Mouse (Mus musculus): ENCODE results near the gene Arpc1b. TPM values are rescaled to one million over a fixed set of nuclear protein-coding genes. Genes with fewer than 3 reads are reported as not detected.
"Not testable (repeated sequence)": the region's sequence is repeated elsewhere in the genome, so short reads cannot be mapped to it uniquely, and the experiment has no call there.

Arpc1b gene
- polyA plus RNA-seq, 2 experiments = 74.7 to 80.1 TPM

GRCm38 (mm10) chr5:145126580-145126979 is 12.6 kb downstream of the Arpc1b start:
- Histone ChIP-seq H3K36me3 (replicated peaks; ENCODE audit: control insufficient read depth, insufficient read depth, low read depth) (peaks cover 27% of the 10 kb centered on the region), H3K9ac (replicated peaks) (no peak overlapping the region), H3K4me1 (replicated peaks; ENCODE audit: control insufficient read depth in 2 of 2, insufficient read depth in 2 of 2, low read length in 1 of 2) (no peaks in the 10 kb centered on the region), H3K4me2 (ENCODE audit: low read depth) (no peak overlapping the region), H3K9me3 (ENCODE audit: control insufficient read depth, low read length) (no peaks in the 10 kb centered on the region), H3K27ac (no peak overlapping the region), H3K4me3 (ENCODE audit: insufficient read depth in 1 of 2, low read depth in 2 of 2, low read length in 2 of 2) (no peak overlapping the region), H3K27me3 (ENCODE audit: control insufficient read depth, insufficient read depth, low read length) (no peaks in the 10 kb centered on the region)
- ATAC-seq (ENCODE audit: insufficient read depth) (no peak), DNase-seq (ENCODE audit: low read depth in 3 of 3, low spot score in 3 of 3) (no peak)
- 87% methylated on average over 9 of the region's 9 CpGs for WGBS (ENCODE audit: insufficient replicate concordance)
- no peak for TF ChIP-seq CTCF (IDR thresholded peaks at IDR 0.05; ENCODE audit: low read depth)
- no peak for TF ChIP-seq EP300 (IDR thresholded peaks at IDR 0.05; ENCODE audit: low read depth)

- Histone ChIP-seq H3K4me2 (ENCODE audit: low read depth) (no peak overlapping the region), H3K9ac (replicated peaks) (no peak overlapping the region), H3K4me3 (ENCODE audit: insufficient read depth in 1 of 2, low read depth in 2 of 2, low read length in 2 of 2) (no peak overlapping the region), H3K36me3 (replicated peaks; ENCODE audit: control insufficient read depth, insufficient read depth, low read depth) (peaks cover 51% of the 10 kb centered on the region), H3K27ac (no peak overlapping the region), H3K9me3 (ENCODE audit: control insufficient read depth, low read length) (no peaks in the 10 kb centered on the region), H3K27me3 (ENCODE audit: control insufficient read depth, insufficient read depth, low read length) (no peaks in the 10 kb centered on the region), H3K4me1 (replicated peaks; ENCODE audit: control insufficient read depth in 2 of 2, insufficient read depth in 2 of 2, low read length in 1 of 2) (no peaks in the 10 kb centered on the region)
- 87% methylated on average over 4 of the region's 4 CpGs for WGBS (ENCODE audit: insufficient replicate concordance)
- no peak for ATAC-seq (ENCODE audit: insufficient read depth)
- DNase-seq (ENCODE audit: low read depth in 3 of 3, low spot score in 3 of 3) = no peak
- TF ChIP-seq EP300 (IDR thresholded peaks at IDR 0.05; ENCODE audit: low read depth) (no peak), CTCF (IDR thresholded peaks at IDR 0.05; ENCODE audit: low read depth) (no peak)
These were observed 15.1 kb downstream of the Arpc1b start for GRCm38 (mm10) chr5:145129124-145129523.

- H3K36me3 ChIP-seq (replicated peaks; ENCODE audit: control insufficient read depth, insufficient read depth, low read depth) = peaks cover 55% of the 10 kb centered on the region
- not testable (repeated sequence) for ATAC-seq (ENCODE audit: insufficient read depth); H3K9me3 ChIP-seq (ENCODE audit: control insufficient read depth, low read length); H3K4me1 ChIP-seq (replicated peaks; ENCODE audit: control insufficient read depth in 2 of 2, insufficient read depth in 2 of 2, low read length in 1 of 2); H3K9ac ChIP-seq (replicated peaks); H3K4me2 ChIP-seq (ENCODE audit: low read depth); DNase-seq (ENCODE audit: low read depth in 3 of 3, low spot score in 3 of 3); H3K27ac ChIP-seq; H3K4me3 ChIP-seq (ENCODE audit: insufficient read depth in 1 of 2, low read depth in 2 of 2, low read length in 2 of 2); H3K27me3 ChIP-seq (ENCODE audit: control insufficient read depth, insufficient read depth, low read length)
- WGBS (ENCODE audit: insufficient replicate concordance) = 74% methylated on average over 4 of the region's 6 CpGs
These were observed 15.8 kb downstream of the Arpc1b start for GRCm38 (mm10) chr5:145129773-145130172.

GRCm38 (mm10) chr5:145130191-145130590 is 16.2 kb downstream of the Arpc1b start:
- Histone ChIP-seq H3K27me3 (ENCODE audit: control insufficient read depth, insufficient read depth, low read length) (no peaks in the 10 kb centered on the region), H3K36me3 (replicated peaks; ENCODE audit: control insufficient read depth, insufficient read depth, low read depth) (peaks cover 59% of the 10 kb centered on the region), H3K9ac (replicated peaks) (no peak overlapping the region), H3K9me3 (ENCODE audit: control insufficient read depth, low read length) (no peaks in the 10 kb centered on the region), H3K4me3 (ENCODE audit: insufficient read depth in 1 of 2, low read depth in 2 of 2, low read length in 2 of 2) (no peak overlapping the region), H3K4me1 (replicated peaks; ENCODE audit: control insufficient read depth in 2 of 2, insufficient read depth in 2 of 2, low read length in 1 of 2) (no peaks in the 10 kb centered on the region), H3K27ac (no peak overlapping the region), H3K4me2 (ENCODE audit: low read depth) (no peak overlapping the region)
- DNase-seq (ENCODE audit: low read depth in 3 of 3, low spot score in 3 of 3) (no peak), ATAC-seq (ENCODE audit: insufficient read depth) (no peak)
- no peak for TF ChIP-seq EP300 (IDR thresholded peaks at IDR 0.05; ENCODE audit: low read depth)
- no peak for TF ChIP-seq CTCF (IDR thresholded peaks at IDR 0.05; ENCODE audit: low read depth)
- 69% methylated on average over 11 of the region's 11 CpGs for WGBS (ENCODE audit: insufficient replicate concordance)

- TF ChIP-seq CTCF (IDR thresholded peaks at IDR 0.05; ENCODE audit: low read depth) = no peak
- TF ChIP-seq EP300 (IDR thresholded peaks at IDR 0.05; ENCODE audit: low read depth) = no peak
- no peak overlapping the region for H3K9ac ChIP-seq (replicated peaks)
- no peak for DNase-seq (ENCODE audit: low read depth in 3 of 3, low spot score in 3 of 3)
- H3K9me3 ChIP-seq (ENCODE audit: control insufficient read depth, low read length) = no peaks in the 10 kb centered on the region
- WGBS (ENCODE audit: insufficient replicate concordance) = 65% methylated on average over 3 of the region's 3 CpGs
- ATAC-seq (ENCODE audit: insufficient read depth) = no peak
- H3K27me3 ChIP-seq (ENCODE audit: control insufficient read depth, insufficient read depth, low read length) = no peaks in the 10 kb centered on the region
- H3K4me1 ChIP-seq (replicated peaks; ENCODE audit: control insufficient read depth in 2 of 2, insufficient read depth in 2 of 2, low read length in 1 of 2) = no peaks in the 10 kb centered on the region
- no peak overlapping the region for H3K4me3 ChIP-seq (ENCODE audit: insufficient read depth in 1 of 2, low read depth in 2 of 2, low read length in 2 of 2)
- no peak overlapping the region for H3K27ac ChIP-seq
- H3K36me3 ChIP-seq (replicated peaks; ENCODE audit: control insufficient read depth, insufficient read depth, low read depth) = peaks cover 62% of the 10 kb centered on the region
- H3K4me2 ChIP-seq (ENCODE audit: low read depth) = no peak overlapping the region
These were observed 17.0 kb downstream of the Arpc1b start for GRCm38 (mm10) chr5:145130995-145131394.

Data from liver, embryonic 14.5 days (tissue).